Mouse (Mus musculus) right cerebral cortex, adult 18-20 months (tissue): ENCODE measurements around the gene Rcor1.

ENCODE experiments used
- DNase-seq: peaks from one replicate; pipeline ENCODE4 v3.0.0; 2022; ENCODE audit warnings: mixed read lengths

Rcor1 gene

DNA sequence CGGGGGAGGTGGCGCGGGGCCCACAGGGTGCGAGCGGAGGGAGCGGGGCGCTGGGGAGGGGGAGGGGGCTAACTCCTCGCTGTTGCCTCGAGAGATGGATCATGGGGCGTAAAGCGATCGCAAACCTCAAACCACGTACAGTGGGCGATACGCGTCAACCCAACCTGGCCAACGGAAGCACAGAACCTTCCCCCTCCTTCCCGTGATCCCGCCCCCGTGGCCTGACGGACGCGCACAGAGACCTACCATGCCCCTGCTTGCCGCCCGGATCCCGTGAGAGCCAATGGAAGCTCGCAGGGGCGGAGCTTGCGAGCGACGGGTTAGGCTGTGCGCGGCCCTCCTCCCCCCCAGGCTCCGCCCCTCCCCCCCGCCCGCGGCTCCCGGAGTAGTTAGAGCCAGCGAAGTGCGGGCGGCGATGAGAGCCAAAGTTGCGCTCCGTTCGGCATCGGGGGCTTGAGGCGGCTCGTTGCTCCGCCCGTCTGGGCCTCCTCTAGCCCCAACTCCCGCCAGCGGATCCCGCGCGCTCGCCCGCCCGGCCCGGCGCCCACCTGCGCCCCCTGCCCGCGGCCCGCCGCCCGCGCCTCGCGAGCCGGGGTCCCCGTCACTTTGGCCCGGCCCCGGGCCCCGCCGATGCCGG, at the start of gene Rcor1:
Gene Rcor1, plus strand, starts transcription at position 376 of the 637 bp plus-strand sequence.
- peak; percentile 100 for DNase-seq

DNA sequence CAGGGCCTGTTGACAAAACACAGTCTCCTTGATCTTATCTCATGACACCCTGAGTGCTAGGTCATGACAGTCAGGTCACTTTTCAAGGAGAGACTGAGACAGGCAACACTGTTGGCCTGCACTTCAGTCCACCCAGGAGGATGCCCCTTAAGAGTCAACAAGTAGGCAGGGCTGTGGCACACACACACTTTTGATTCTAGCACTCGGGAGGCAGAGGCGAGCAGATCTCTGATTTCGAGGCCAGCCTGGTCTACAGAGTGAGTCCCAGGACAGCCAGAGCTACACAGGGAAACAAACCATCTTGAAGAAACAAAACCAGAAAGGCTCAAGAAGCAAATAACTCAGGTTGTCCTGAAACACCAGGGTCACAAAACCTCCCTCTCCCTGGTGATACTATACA, 49.7 kb upstream of the Rcor1 start:
- DNase-seq = no peak

DNA sequence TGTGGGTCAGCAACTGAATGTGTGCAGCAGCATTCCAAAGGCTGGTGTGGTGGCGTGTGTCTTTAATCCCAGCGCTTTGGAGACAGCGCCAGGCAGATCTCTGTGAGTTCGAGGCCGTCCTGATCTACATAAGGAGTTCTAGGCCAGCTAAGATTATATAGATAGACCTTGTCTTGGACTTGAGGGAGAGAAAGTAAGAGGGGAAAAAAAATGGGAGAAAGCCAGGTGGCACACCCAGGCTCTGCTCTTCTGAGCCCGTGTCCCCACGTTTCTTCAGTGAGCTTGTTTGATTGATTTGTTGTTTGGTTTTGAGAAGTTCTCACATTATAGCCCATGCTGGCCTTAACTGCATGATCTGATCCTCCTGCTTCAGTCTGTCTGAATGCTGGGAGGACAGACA, 48.7 kb upstream of the Rcor1 start:
- no peak for DNase-seq

DNA sequence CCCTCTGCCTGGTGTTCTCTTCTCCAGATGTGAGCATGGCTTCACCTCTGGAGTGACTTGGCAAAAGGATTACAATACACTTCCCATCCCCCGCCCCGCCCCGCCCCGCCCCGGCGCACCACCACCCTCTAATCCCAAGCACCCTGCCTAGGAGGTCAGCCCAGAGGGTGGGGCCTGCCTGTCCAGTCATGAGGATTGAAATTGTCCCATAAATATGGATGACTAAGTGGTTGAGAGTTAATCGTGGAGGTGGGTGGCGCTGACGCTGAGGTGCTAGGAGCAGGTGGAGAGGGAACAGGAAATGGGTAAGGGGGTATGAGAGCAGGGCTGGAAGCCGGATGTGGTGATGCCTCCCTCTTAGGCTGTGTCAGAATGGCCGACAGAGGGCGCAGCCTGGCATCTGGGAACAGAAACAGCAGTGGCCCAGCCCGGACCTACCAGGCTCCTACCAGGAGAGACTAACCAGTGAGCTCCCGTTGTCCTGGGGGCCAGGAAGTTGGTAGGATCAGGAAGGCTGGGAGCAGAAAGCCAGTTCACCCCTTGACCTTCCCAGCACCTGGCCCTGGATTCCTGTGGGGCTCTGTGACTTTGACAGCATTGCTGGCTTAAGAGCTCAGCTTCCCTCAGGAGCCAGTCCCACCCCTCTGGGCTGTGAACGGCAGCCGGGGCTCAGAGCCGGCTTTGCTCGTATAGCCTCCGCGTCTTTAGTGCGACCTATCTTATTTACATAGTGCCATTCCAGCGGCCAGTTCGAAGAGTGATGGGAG, 47.6 kb upstream of the Rcor1 start:
- peak; percentile 41 for DNase-seq

DNA sequence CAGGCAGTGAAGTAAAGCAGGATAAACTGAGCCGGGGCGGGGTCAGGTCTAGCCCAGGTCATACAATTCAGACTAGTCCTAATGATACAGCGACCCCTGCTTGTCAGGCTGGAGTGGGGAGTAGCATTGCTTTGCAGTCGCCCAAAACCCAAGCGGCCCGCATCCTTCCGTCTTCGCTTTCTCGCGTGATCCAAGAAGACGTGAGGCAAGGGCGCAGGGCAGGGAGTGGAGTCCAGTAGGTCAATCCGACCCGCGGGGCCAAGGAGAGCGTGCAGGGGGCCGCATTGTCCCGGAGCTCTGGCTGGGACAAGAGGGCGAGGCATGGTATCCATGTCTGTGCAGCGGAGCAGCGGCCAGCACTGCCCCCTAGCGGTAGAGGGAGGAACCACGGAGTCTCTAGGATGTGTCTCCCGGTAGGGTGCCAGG, 47.0 kb upstream of the Rcor1 start:
- peak; percentile 85 for DNase-seq

DNA sequence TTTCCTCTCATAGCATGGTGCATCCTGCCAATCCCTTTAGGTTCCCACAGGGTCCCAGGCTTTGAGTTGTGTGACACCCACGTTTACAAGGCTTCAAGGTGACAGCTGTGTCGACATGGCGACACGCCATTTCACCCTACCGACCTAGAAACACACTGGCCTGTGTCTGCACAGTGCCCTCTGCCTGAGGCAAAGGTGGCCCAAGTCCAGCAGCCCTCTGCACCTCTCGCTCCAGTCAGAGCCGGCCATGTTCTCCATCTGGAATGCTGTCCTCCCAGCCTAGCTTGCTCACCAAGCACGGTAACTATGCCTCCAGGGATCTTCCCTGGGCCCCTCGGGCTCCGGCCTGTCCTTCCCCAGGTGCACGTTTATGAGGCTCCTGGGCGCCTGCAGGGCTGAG, 46.4 kb upstream of the Rcor1 start:
- DNase-seq = no peak

DNA sequence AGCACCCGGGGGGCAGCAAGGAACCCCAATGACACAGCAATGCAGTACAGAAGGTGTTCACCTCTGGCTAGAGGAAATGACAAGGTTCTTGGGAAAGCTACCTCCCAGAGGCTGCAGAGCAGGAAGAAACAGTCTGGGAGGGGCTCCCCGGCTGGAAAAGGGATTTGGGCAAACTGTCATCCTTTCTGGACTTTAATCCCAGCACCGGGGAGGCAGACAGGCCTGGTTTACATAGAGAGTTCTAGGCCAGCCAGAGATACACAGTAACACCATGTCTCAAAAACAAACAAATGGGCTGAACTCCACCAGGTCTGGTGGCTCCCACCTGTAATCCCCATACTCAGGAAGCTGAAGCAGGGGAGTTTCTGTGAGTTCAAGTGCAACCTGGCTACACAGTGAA, 45.9 kb upstream of the Rcor1 start:
- DNase-seq = no peak

DNA sequence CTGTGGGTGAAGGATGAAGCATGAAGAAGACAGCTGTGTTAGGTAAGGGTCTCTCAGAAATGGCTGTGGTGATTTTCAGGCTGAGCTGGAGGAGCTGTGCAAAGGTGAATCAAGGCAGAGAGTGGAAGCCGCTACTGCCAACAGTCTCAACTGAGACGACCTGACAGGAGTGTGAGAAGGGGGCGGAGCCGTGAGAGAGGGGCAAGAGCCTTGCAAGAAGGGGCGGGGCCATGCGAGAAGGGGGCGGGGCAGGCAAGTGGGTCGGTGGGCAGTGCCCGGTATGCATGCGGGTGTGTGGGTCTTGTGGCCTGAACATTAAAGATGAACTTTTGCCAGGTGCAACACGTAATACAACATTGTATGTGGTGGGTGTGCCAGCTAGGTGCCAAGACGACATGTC, 44.5 kb upstream of the Rcor1 start:
- DNase-seq = no peak

DNA sequence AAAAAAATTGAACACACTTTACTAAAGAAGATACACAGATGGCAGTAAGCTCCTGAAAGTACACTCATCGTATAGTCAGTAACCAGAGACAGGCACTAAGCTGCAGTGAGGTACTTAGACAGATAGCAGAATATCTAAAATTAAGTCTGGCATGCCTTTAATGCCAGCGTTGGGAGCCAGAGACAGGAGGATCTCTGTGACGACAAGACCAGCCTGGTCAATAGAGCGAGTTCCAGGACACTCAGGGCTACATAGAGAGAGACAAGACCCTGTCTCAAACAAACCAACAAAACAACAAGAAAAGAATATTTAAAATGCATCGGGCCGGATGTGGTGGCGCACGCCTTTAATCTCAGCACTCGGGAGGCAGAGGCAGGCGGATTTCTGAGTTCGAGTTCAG, 41.1 kb upstream of the Rcor1 start:
- no peak for DNase-seq

DNA sequence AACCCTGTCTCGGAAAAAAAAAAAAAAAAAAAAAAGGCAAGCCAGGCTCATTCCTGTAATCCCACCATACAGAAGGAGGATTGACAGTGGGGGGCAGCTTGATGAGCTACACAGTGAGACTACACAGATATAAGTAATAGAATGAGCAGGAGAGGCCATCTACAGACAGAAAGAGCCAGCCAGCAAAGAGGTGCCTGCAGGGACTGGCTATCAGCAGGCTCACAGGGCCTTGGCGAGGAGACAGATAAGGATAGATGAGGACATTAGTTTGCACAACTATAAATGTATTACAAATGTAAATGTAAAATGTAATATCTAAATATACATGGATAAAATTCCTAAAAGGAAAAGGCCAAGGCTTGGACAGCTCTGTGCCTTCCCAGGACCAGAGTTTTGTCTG, 39.3 kb upstream of the Rcor1 start:
- no peak for DNase-seq

DNA sequence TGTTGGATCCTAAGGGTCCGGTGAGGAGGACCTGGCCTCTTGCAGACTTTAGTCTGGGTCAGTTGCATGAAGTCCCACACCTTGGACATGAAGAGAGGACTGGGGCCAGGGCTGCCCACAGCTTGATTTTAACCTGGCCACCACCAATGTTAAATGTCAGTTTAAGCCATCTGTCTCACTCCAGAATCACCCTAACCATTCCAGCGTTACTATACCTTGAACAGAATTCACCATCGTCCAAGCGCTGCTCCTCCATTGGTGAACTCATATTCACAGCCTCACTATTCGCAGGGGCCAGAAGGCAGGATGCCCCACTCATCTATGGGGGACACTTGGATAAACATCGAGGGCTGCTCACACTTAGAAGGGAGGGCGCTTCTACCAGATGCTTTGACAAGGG, 38.2 kb upstream of the Rcor1 start:
- DNase-seq = no peak

DNA sequence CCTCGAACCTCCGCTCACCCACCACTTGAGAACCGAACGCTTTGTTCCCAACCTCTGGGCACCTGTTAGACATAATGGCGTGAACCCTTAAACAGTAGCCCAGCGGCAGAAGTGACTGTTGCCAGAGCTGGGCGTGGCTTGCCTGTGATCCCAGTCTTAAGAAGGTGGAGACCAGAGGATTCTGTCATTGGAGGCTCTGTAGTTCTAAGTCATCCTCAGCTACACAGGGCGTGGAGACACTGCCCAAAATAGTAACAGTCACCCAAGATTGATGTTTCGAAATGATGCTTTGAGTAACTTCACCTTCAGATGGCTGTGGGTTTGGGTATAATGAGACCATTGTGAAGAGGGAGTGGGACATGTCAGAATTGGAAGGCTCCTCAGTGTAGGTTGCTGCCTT, 35.0 kb upstream of the Rcor1 start:
- DNase-seq = no peak

DNA sequence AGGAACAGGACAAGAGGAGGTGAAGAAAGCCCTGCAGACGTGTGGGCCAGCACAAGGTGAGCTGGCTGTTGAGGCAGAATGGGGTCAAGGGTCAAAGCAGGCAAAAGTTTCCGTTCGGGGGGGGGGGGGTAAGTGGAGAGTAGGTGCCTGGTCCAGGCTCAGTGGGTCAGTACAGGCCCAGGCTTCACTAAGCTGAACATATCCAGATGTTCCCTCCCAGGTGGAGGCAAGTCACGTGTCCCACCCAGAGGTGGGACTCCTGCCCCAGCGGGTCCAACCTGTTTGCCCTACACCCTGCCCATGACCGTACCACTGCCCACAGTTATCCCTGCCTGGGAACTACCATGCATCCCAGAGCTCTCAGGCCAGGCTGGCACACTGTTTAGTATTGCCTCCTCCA, 33.3 kb upstream of the Rcor1 start:
- no peak for DNase-seq

DNA sequence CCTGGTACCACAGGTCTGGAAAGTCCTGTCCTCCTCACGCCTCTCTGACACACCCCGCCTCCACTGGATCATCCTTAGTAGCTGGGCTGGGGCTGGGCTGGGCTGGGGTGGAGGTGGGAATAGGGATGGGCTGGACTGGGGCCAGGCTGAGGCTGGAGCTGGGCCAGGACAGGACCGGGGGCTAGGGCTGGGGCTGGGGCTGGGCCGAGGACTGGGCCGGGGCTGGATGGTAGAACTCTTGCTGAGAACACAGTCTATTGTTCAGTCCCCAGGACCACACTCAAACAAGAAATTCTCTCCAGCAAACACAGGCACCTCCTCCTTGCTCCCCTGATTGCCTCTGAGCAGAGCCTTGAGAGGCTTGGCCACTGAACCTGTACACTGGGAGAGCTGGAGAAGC, 32.8 kb upstream of the Rcor1 start:
- DNase-seq = no peak

DNA sequence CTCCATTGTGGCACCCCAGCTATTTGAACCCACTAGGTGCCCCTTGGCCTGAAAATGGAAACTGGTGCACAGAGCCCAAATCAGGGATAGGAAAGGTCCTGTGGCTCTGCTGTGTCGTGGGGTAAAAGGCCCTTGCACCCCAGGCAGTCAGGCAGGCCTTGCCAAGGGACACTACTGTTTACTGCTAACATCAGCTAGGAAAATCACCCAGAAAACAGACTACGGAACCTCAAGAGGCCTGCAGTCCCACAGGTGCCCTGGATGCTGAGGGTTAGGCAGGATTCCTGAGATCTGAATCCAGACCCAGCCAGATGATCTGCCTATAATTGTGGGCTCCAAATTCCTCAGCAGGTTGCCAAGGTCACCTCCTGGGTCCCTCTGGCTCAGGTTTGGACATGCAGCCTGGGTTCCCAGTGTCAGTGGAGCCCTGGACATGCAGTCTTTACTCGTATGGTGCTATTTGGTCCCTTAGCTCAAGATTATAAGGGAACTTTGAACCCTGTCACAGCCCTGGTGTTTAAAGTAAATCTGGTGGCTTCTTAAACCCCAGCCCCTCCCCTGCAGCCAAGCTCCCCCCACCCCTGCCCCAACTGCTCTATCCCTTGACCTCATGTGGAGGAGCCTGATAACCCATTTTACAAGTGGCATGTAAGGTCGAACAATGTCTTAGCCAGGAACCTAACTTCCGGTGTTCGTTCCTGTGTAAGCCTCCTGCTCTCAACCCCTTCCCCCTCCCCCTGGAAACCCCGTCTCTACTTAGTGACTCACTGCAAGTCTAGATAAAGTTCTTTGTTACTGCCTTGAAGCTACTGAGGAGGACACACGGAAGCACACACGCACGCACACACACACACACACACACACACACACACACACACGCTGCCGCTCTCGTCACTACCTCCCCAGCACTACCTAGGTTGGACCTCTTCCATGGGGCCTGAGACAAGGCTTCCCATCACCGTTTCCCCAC, 31.7 kb upstream of the Rcor1 start:
- DNase-seq = no peak

DNA sequence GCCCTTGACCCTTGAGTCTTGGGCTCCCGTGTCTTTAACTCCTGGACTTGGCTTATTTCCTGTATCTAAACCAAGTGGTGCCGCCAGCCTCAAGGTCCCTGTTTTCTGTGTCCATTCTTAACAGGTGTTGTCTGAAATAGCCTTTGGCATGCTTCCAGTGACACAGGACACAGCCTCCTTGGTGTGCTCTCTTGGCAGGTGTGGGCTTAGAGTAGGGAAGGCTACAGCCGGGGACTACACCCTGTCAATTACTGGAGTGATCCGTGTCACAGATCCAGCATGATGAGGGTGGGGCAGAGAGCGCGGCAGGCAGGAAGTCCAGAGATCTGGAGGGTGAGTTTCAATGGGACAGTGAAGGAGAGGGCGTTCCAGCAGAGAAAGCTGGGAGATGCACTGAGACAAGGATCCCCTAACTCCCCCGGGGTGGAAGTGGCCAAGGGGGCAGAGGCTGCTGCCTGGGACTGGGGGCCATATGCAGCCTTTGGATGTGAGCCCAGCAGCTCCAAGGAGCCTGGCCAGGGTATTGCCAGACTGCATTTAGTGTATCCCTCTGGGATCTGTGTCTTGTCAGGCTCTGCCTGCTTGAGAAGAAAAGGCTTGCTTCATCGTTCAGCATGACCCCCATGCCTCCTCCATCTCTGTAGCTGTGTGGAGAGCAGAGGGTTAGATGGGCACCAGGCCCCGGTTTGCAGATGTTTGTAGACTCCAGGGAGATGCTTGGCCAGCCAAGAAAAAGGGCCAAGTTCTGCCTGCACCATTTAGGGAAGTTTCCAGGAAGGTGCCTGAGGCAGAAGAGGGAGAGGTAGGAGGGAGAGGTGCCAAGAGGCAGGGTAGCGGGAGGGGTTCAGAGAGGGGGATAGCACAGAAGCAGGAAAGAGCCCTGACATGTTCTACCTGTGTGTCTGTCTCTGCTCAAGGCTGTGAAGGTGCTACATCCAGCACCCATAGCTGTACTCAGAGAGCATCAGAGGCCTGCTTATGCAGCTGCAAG, 30.4 kb upstream of the Rcor1 start:
- no peak for DNase-seq

DNA sequence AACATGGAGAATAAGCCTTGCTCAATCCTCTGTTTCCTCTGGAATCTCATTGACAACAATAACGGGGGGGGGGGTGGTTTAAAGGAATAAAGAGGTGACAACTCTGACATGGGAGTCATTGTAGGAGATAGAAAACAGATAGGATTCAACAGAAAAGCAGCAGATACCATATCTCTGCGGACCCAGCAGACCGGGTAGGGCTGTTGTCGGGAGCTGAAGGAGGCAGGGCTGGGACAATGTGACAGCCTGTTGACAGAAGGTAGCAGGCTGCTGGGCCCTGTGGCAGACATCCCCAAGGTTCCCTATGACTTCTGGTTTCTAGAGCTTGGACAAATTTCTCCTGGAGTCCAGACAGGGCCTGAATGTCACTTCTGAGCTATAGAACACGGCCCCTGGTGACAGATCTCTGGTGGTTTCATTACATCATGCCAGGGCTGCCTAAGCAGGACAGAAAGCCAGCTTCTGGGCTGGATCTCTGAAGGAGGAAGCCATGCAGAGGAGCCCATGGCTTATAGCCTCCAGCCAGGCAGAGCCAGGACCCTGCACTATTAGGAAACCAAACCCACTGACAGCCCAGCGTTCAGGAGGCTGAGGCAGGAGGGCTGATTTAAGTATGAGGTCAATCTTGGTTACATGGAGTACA, 29.4 kb upstream of the Rcor1 start:
- no peak for DNase-seq

DNA sequence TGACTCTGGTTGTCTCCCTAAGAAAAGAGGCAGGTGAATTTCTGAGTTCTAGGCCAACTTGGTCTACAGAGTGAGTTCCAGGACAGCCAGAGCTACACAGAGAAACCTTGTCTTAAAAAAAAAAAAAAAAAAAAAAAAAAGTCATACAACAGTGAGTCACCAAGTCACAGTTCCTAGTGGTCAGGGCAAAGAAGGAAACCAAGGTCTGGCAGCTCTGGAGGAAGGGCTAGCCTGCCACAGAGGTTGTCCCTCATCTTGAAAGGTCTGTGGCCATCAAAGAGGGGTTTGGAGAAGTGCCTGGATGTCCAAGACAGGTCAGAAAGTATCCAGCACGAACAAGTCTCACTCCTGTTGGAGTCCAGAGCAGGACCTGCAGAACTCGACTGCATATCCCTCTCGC, 22.3 kb upstream of the Rcor1 start:
- no peak for DNase-seq

DNA sequence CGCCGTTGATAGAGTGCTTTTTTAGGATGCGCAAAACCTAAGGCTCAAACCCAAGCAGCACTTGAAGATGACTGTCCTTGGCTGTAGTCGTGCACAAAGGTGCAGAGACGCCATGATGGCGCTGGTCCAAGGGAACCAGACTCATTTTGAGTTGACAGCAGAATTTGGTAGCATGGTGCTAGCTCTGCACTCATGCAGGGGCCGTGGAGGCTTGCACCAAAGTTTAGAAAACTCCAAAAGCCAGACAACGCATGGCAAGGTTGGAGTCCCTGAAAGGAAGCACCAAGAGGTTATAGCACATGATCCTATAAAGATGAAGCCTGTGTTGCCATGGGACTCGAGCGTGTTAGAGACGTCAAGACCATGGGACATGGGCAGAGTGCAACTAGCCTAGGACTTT, 21.1 kb upstream of the Rcor1 start:
- DNase-seq = no peak

DNA sequence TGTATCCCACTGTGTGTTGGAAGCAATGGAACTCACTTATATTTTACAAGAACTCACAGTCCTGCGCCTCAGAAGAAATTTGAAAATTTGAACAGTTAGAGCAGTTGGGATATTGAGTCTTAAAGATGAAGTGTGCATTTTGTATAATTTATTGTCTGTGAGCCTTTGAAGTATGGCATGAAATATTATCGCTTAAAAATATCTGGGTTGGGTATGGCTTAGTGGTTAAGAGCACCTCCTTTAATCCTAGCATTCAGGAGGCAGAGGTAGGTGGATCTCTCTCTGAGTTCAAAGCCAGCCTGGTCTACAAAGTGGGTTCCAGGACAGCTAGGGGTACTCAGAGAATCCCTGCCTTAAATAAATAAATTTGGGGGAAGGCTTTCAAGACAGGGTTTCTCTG, 20.1 kb upstream of the Rcor1 start:
- no peak for DNase-seq

DNA sequence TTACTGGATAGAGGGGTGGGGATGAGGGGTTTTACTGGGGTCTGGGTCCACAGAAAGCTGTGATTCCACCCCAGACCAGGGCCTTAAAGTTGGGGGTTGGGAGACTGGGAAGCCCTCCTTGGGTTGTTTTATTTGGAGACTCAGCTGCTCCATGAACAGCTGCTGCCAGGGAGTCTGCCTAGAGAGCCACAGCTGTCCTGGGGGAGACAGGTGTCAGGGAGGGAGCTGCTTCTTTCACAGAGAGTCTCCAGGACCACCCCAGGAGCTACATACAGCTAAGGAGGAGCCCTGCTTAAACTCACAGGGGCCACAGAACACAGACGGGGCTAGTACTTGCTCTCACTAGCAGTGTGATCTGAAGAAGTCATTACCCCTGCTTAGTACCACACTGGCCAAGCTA, 18.0 kb upstream of the Rcor1 start:
- no peak for DNase-seq

DNA sequence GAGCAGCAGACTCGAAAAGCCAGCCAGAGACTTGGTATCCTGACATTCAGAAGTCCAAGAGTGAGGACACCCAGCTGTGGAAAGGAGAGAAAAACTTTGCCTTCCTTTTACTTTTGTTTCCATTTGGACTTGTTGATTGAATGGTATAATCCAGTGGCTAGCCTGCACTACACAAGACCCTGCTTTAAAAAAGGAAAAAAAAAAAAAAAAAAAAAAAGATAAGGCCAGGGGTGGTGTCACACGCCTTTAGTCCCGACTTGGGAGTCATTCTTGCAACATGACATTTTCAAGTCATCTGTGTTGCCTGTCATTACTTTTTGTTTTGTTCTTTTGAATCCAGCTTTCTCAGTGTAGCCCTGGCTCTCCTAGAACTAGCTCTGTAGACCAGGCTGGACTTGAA, 17.6 kb upstream of the Rcor1 start:
- DNase-seq = no peak
